Mouse (Mus musculus) lung, adult 2 months (tissue): Measurements from ENCODE around the gene Babam2. TPM values are rescaled to one million over a fixed set of nuclear protein-coding genes. Genes with fewer than 3 reads are reported as not detected.

Experiments
- DNase-seq: peaks from one replicate; pipeline ENCODE4 v3.0.0; 2022
- H3K4me1 ChIP-seq: fragments of 200-500 bp; 2 replicates; pipeline ENCODE4 v1.6.1; 2011; ENCODE audit warnings: low read length; ENCODE audit not compliant: control insufficient read depth, insufficient read depth
- H3K4me3 ChIP-seq: fragments of 200-500 bp; replicated peaks from 2 replicates; pipeline ENCODE3; 2011; ENCODE audit warnings: low read depth, mild to moderate bottlenecking, control low read depth, low read length; ENCODE audit errors: extremely low read depth
- CTCF ChIP-seq: fragments of 200-500 bp; IDR thresholded peaks from 2 replicates; pipeline ENCODE4 v1.5.1; 2011; ENCODE audit warnings: mild to moderate bottlenecking, low read length, control low read depth; ENCODE audit not compliant: insufficient read depth
- POLR2A ChIP-seq: fragments of 200-500 bp; IDR thresholded peaks from 2 replicates; pipeline ENCODE4 v1.6.1; 2011; ENCODE audit warnings: low read depth, mild to moderate bottlenecking, control low read depth, low read length, borderline replicate concordance; ENCODE audit errors: extremely low read depth
- WGBS: fragments of 180-500 bp; shearing (Covaris S2); methylation state at CpG from one replicate; pipeline ENCODE4 v1.1.7; 2018; 5-methylcytosine and 5-hydroxymethylcytosine counted together
- polyA plus RNA-seq: library from polyadenylated mRNA; depleted of rRNA; stranded (reverse); fragments of >200 nt; gene quantifications from 2 replicates; pipeline ENCODE4 v1.2.3, GENCODE M21; 2012

Babam2 gene
- polyA plus RNA-seq, 1 experiment: 23.6 TPM

DNA sequence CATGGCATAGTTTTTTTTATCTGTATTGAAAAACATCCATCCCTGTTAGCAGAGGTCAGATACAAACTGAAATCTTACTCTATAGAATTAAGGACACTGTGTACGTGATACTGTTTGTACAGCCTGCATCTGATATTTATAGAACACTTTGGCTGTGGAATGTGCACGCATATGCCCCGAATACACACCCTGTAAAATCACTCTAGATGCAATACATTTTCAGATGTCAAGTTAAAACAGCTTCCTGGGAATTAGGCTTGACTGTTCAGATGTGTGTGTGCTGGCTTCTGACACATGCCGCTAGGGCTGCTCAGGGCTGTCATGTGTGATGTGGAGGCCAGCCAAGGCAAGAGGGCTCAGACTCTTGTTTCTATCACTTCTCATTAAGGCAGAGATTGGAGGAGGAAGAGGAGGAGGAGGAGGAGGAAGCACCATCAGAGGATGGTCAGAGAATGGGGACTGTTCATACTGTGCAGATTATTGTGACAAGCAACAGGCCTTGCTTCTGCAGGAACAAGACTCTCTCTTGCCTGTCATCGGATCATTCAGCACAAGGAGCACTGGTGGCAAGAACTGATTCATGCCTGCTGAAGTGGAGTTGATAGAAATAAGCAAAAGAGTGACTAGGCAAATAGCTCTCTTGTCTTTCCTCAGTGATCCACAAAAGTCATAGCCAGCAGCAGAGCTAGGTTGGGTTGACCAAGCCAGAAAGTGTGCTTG, 368.7 kb downstream of the Babam2 start:
- TF ChIP-seq CTCF: no peak
- TF ChIP-seq POLR2A: no peak
- WGBS: 66% methylated on average over 5 of the region's 5 CpGs
- DNase-seq: no peak
- Histone ChIP-seq H3K4me1 (no peaks in the 10 kb centered on the region; the same call in 1 of the 2 replicates), H3K4me3 (no peak overlapping the region)

DNA sequence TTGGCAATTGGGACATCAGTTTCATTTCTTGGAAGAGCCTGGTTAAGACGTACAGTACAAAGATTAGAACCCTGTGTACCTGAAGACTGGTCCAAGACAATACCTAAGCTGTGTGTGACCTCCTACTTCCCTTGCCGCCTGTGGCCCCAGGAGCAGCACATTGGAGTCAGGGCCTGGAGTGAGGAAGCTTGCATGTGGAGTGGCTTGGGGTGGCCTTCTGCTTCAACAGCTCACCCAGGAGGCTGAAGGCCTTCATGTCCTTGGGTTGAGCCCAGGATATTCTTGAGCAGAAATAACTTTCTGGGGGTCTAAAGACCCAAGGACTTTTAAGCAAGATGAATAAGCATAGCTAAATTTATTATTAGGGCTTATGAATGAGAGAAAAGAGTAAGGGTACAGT, 369.4 kb downstream of the Babam2 start:
- WGBS: 92% methylated on average over 2 of the region's 2 CpGs
- no peak overlapping the region for H3K4me3 ChIP-seq

DNA sequence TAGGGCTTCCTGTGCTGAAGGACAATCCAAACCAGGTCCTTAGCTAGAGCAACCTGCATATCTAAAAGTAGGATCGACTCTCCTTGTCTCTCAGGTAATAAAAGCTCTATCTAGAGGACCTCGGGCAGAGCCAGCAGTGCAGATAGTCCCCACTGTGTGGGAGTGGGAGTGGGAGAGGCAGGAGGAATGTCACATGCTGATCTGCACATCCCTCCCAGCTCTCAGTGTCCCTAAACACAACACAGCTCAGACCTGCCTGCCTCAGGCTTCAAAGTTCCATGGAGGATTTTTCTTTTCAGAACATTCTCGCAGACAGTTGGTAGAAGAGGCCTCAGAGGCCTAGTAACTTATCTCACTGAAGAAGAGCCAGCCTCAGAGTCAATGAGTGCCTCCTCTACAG, 371.1 kb downstream of the Babam2 start:
- TF ChIP-seq POLR2A (no peak), CTCF (no peak)
- no peak overlapping the region for H3K4me3 ChIP-seq
- 88% methylated on average over 3 of the region's 3 CpGs for WGBS
- no peaks in the 10 kb centered on the region; the same call in 1 of the 2 replicates for H3K4me1 ChIP-seq
- no peak for DNase-seq

More for the DNA sequence above, 369.4 kb downstream of the Babam2 start:
- H3K4me1 ChIP-seq: no peaks in the 10 kb centered on the region; the same call in 1 of the 2 replicates
- no peak for DNase-seq
- TF ChIP-seq POLR2A (no peak), CTCF (no peak)

DNA sequence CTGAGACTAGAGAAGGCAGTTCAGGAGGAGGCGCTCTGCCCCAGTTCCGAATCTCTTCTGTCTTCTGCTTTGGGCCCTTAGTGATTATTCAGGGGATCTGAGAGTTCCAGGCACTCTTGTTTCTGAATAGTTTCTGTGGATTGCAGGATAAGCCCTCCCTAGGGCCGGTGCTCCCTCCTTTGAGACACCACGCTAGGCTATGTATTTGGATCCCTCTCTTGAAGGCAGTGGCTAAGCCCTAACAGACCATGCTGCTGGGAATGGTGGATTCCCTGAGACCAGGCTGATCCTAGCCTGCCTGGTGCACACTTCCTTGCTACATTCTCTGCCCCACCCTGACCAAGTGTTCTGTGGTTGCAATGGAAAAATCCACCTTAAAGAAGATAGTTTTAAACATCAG, 371.6 kb downstream of the Babam2 start:
- WGBS: 87% methylated on average over 4 of the region's 4 CpGs
- TF ChIP-seq POLR2A (no peak), CTCF (no peak)

DNA sequence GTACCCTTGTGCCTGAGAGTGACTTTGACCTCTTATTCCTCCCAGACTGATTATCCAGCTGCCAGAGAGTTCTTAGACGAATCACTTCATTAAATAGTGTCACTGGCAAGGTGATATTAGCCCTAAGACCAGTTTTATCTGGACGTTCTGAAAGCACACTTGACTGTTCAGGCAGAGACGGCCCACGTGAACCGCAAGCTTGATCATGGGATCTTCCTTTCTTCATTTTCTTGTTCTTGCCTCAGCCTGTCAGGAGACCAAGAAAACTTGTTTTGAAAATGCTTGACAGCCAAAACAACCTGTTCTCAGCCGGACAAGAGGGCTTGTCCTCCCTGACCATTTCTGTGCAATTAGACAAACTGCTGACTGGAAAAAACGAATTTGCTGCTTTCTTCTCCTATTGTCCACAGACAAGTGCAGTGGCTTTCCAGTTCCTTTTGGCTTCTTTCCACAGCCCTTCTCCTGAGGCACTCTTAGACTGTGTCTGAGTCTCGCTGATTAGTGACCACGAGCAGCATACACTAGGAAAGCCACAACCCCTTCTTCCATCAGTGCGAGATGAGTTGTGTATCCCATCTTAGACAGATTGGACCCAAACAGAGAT, 372.2 kb downstream of the Babam2 start:
- WGBS: 58% methylated on average over 10 of the region's 10 CpGs
- TF ChIP-seq POLR2A (no peak), CTCF (no peak)
- H3K4me3 ChIP-seq: no peak overlapping the region
- no peaks in the 10 kb centered on the region; the same call in 1 of the 2 replicates for H3K4me1 ChIP-seq
- DNase-seq: no peak

More for the DNA sequence above, 371.6 kb downstream of the Babam2 start:
- Histone ChIP-seq H3K4me3 (no peak overlapping the region), H3K4me1 (no peaks in the 10 kb centered on the region; the same call in 1 of the 2 replicates)
- DNase-seq: no peak

DNA sequence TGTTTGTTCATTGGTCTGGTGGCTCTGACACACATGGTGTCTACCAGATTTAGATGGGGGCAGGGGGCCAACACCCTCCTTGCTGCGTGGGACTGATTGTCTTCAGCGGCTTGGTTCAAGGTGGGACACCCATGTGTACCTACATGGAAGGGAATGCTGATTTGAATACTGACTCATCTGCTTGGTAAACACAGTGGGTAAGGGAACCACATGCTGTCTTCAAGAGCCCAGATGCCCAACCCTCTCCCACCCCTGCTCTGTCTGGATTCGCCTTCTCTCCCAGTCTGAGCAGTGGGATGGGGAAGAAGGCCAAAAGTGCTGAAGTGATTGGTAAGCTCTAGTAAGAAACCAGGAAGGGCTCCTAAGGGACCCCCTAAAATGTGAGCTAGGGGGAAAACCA, 373.3 kb downstream of the Babam2 start:
- TF ChIP-seq POLR2A (no peak), CTCF (no peak)
- WGBS: 90% methylated on average over 3 of the region's 3 CpGs

DNA sequence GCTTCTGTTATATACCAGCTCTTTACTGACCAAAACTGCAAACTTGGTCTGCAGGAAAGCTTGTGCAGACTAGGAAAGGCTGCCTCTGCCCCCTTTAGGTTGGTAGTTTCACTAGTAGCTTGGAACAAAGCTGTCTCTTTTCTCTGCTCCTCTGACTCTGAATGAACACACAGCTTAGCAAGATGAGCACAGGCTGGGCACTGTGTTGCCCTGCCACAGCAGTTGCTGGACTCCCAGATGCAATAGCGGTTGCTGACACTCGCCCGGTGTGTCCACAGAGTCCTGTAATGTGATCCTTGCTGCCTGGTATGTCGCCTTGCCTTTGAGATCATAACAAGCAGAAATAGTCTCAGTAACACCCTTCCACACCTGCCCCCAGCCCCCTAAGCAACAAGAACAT, 373.8 kb downstream of the Babam2 start:
- WGBS: 70% methylated on average over 4 of the region's 4 CpGs
- H3K4me1 ChIP-seq: no peaks in the 10 kb centered on the region; the same call in 1 of the 2 replicates
- TF ChIP-seq POLR2A (no peak), CTCF (no peak)
- no peak for DNase-seq
- no peak overlapping the region for H3K4me3 ChIP-seq

More for the DNA sequence above, 373.3 kb downstream of the Babam2 start:
- DNase-seq: no peak
- Histone ChIP-seq H3K4me3 (no peak overlapping the region), H3K4me1 (no peaks in the 10 kb centered on the region; the same call in 1 of the 2 replicates)

DNA sequence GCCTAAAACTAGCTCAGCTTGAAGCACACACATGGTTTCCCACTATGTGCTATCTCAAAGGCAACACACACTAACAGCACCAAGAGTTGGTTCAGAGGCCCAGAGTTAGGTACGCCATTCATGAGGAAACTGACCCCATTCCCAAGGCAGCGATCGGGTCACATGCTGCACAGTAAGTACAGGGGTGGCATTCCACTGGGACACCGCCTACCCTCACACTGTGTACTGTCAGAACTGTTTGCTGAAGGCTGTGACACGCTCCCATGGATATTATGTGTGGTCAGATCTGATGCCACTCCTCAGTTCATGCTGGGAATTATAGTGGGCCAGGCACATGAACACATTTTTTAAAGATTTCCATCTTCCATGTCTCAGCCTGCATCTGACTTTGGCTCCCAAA, 374.3 kb downstream of the Babam2 start:
- TF ChIP-seq CTCF (no peak), POLR2A (no peak)
- 88% methylated on average over 5 of the region's 5 CpGs for WGBS
- DNase-seq: no peak
- Histone ChIP-seq H3K4me3 (no peak overlapping the region), H3K4me1 (no peaks in the 10 kb centered on the region; the same call in 1 of the 2 replicates)

DNA sequence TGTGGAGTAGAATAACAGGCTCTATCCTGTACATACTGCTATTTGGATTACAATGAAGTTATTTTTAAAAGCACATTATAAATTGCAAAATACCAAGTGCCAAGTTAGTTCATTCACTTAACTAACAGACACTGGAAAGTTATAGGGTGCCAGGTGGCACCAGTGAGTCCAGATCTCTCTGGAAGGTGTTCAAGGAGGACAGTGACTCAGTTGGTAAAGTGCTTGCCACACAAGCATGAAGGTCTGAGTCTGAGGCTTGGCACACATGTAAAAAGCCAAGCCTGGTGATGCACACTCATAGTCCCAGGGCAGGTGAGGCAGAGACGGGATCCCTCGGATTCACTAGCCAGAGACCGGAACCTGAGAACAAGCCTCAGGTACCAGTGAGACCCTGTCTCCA, 375.4 kb downstream of the Babam2 start:
- WGBS: 99% methylated on average over 3 of the region's 3 CpGs
- no peak for TF ChIP-seq CTCF
- TF ChIP-seq POLR2A: no peak
- no peak for DNase-seq
- no peak overlapping the region for H3K4me3 ChIP-seq
- H3K4me1 ChIP-seq: no peaks in the 10 kb centered on the region; the same call in 1 of the 2 replicates
